Mouse (Mus musculus): ENCODE measurements around the gene Galnt13.

DNA sequence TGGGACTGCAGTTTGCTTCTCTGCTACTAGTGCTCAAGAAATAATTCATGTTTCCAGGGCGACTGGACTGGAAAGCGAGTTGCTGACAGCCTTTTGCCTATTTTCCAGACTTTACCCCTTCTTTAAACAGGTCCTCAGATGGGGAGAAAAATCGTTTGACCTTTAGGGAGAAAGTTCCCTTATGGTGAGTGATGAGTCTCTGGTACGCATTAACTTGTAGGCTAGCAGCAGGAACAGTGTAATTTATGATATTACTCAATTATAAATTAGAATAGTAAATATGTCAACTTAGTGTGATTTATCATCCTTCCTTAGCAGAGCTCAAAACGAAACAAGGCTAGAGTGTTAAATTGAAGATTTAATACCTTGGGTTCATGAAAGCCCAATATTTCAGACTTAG is 47.3 kb downstream of the Galnt13 start:
- TF ChIP-seq CTCF (IDR thresholded peaks at IDR 0.05; ENCODE audit: low read depth, low read length) (no peak), POLR2A (IDR thresholded peaks at IDR 0.05; ENCODE audit: borderline replicate concordance, low read depth, low read length) (no peak)

Measured in bone marrow macrophage, adult 2 months (primary cell).